Comparison of ENCODE assay signal across 19 mouse cellular contexts in genomic region chr9:99409280-99409679, GRCm38 (mm10). TPM values are rescaled to one million over a fixed set of nuclear protein-coding genes. Genes with fewer than 3 reads are reported as not detected.
"Had no signal": no experiment of that assay in that cellular context is flagged by ENCODE, and none has a peak within 500 bp of the region (broad histone marks: within the 10 kb centered on the region; RNA-seq: fewer than 3 reads in every experiment).

No protein-coding gene starts in this region.

- H3K9me3 ChIP-seq: neural tube, embryonic 13.5 days; neural tube, embryonic 15.5 days; stomach, embryonic 15.5 days had no signal

- DNase-seq: retina, postnatal 1 day; right cerebral cortex, adult 18-20 months; right cerebral cortex, postnatal 14 days; right cerebral cortex, postnatal 25 days; right cerebral cortex, postnatal 4 days; spleen, adult 18-20 months; thymus, adult 18-20 months; thymus, adult 2 months; thymus, postnatal 14 days; thymus, postnatal 25 days; thymus, postnatal 36 days; thymus, postnatal 4 days had no signal

- H3K4me1 ChIP-seq: stomach, embryonic 15.5 days had no signal

- H3K4me2 ChIP-seq: neural tube, embryonic 13.5 days; neural tube, embryonic 15.5 days; stomach, embryonic 15.5 days had no signal

- H3K36me3 ChIP-seq: neural tube, embryonic 13.5 days; neural tube, embryonic 15.5 days; stomach, embryonic 15.5 days had no signal

- H3K9ac ChIP-seq: neural tube, embryonic 13.5 days; neural tube, embryonic 15.5 days; stomach, embryonic 15.5 days had no signal

- H3K4me3 ChIP-seq: neural tube, embryonic 13.5 days; neural tube, embryonic 15.5 days; stomach, embryonic 15.5 days had no signal

- H3K27ac ChIP-seq: neural tube, embryonic 13.5 days; neural tube, embryonic 15.5 days; stomach, embryonic 15.5 days; stomach, postnatal 0 days had no signal

- H3K27me3 ChIP-seq: neural tube, embryonic 13.5 days; neural tube, embryonic 15.5 days; stomach, embryonic 15.5 days had no signal

RNA-seq across cellular contexts. Expression of gene Nme9, which starts 42.0 kb away (rescaled TPM):
- total RNA-seq: neutrophil, adult 5-6 weeks had no signal
- polyA plus RNA-seq: neural tube, embryonic 13.5 days; neural tube, embryonic 14.5 days; stomach, embryonic 14.5 days; stomach, postnatal 0 days had no signal
